Mouse (Mus musculus) limb, embryonic 11.5 days (tissue): ENCODE results near the gene Tnfaip2. TPM values are rescaled to one million over a fixed set of nuclear protein-coding genes. Genes with fewer than 3 reads are reported as not detected.

Experiments used
- ATAC-seq: fragments of 200-750 bp; cut with Nextera tagmentation; 2 replicates; pipeline ENCODE4 v1.8.0; 2017; ENCODE audit warnings: low read depth; ENCODE audit not compliant: insufficient number of reproducible peaks, low FRiP score, low TSS enrichment
- DNase-seq: peaks from one replicate; pipeline ENCODE4 v3.0.0-alpha.2; 2015; ENCODE audit warnings: low spot score
- H3K27ac ChIP-seq: fragments of 300-500 bp; sonication (generic); replicated peaks from 2 replicates; pipeline ENCODE4 v1.5.1; 2014; ENCODE audit warnings: low read depth, mild to moderate bottlenecking, low read length
- H3K27me3 ChIP-seq: fragments of 300-500 bp; sonication (generic); 2 replicates; pipeline ENCODE4 v1.6.1; 2014; ENCODE audit warnings: mild to moderate bottlenecking, low read length, mixed read lengths; ENCODE audit not compliant: control insufficient read depth, insufficient read depth
- H3K36me3 ChIP-seq: fragments of 300-500 bp; sonication (generic); 2 replicates; pipeline ENCODE4 v1.6.1; 2014; ENCODE audit warnings: mild to moderate bottlenecking, low read length, moderate library complexity, mixed read lengths; ENCODE audit not compliant: control insufficient read depth, insufficient read depth
- H3K4me1 ChIP-seq: fragments of 300-500 bp; sonication (generic); 2 replicates; pipeline ENCODE4 v1.6.1; 2014; ENCODE audit warnings: low read length, mixed read lengths; ENCODE audit not compliant: control insufficient read depth, insufficient read depth
- H3K4me2 ChIP-seq: fragments of 300-500 bp; sonication (generic); 2 replicates; pipeline ENCODE4 v1.6.1; 2014; ENCODE audit warnings: low read depth, mild to moderate bottlenecking, moderate library complexity; ENCODE audit not compliant: severe bottlenecking
- H3K4me3 ChIP-seq: fragments of 300-500 bp; sonication (generic); 2 replicates; pipeline ENCODE4 v1.5.1; 2014; ENCODE audit warnings: low read depth, low read length
- H3K9ac ChIP-seq: fragments of 300-500 bp; sonication (generic); 2 replicates; pipeline ENCODE4 v1.6.1; 2014; ENCODE audit warnings: mild to moderate bottlenecking, low read length
- H3K9me3 ChIP-seq: fragments of 300-500 bp; sonication (generic); 2 replicates; pipeline ENCODE4 v1.6.1; 2016; ENCODE audit warnings: low read length; ENCODE audit not compliant: control insufficient read depth
- WGBS: fragments of 180-500 bp; shearing (Covaris S2); extraction: QIAGEN DNeasy Blood & Tissue Kit; methylation state at CpG from one replicate; pipeline ENCODE4 v1.1.7; 2014; 5-methylcytosine and 5-hydroxymethylcytosine counted together
- polyA plus RNA-seq: library from polyadenylated mRNA; unstranded; fragments of >200 nt; fragmentation: Nextera tagmentation; extraction: Ambion mirVana; gene quantifications from 2 replicates; pipeline ENCODE4 v1.2.1, GENCODE M21; 2014

Tnfaip2 gene
- polyA plus RNA-seq, 1 experiment from 2014 or later = 3.1 TPM

DNA sequence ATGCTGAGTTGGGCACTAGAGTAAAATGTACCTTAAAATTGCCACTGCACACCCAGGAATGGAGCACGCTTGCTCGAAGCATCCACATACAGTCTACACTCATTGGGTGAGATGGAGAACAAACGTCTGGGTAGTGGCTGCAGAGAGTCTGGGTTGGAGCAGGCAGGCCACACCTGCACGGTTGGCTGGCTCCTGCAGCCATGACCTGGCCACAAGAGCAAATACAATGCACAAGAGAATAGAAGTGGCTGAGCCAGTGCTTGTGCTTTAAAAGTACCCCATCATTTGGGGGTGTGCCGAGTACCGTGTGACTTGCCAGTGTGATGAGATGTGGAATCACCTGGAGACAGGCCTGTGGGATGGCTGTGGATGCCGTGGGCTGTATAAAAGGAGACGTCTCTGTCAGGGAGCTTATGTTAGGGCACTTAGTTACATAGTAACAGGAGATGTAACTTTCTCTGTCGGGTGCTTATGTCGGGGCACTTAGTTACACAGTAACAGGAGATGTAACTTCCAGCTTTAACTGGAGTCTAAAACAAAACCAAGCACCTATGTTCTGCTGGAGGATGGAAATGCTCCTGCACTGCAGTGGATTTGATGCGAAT is 47.1 kb downstream of the Tnfaip2 start:
- Histone ChIP-seq H3K4me3 (no peak overlapping the region), H3K9me3 (no peaks in the 10 kb centered on the region), H3K4me2 (no peak overlapping the region), H3K9ac (no peak overlapping the region), H3K36me3 (no peaks in the 10 kb centered on the region), H3K27me3 (peaks cover 17% of the 10 kb centered on the region), H3K4me1 (peaks cover 9% of the 10 kb centered on the region; the same call in 1 of the 2 replicates), H3K27ac (no peak overlapping the region)
- ATAC-seq (no peak), DNase-seq (no peak)
- WGBS = 85% methylated on average over 11 of the region's 11 CpGs

DNA sequence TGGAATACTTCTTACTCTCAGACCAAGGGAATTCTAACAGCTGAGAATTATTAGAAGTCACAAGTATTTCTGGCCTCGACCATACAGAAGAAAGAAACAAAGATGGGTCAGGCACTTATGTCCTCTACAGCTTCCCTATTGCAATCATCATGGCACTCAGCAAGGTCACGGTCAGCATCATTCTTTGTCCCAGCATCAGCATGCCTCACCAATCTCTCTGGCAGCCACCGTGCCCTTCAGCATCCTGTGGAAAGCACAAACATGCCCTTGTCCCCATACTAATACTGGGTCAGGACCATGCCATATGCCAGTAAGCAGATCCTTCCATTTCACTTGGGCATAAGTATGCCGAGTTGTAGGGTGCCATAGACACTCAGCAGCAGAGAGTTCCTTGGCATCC is 52.7 kb downstream of the Tnfaip2 start:
- H3K9ac ChIP-seq = no peak overlapping the region
- ATAC-seq = no peak
- no peak for DNase-seq
- H3K4me1 ChIP-seq = no peaks in the 10 kb centered on the region
- no peaks in the 10 kb centered on the region for H3K9me3 ChIP-seq
- WGBS = 77% methylated on average over 4 of the region's 4 CpGs
- H3K27ac ChIP-seq = no peak overlapping the region
- H3K4me3 ChIP-seq = no peak overlapping the region
- H3K36me3 ChIP-seq = no peaks in the 10 kb centered on the region
- H3K4me2 ChIP-seq = no peak overlapping the region
- H3K27me3 ChIP-seq = no peaks in the 10 kb centered on the region

DNA sequence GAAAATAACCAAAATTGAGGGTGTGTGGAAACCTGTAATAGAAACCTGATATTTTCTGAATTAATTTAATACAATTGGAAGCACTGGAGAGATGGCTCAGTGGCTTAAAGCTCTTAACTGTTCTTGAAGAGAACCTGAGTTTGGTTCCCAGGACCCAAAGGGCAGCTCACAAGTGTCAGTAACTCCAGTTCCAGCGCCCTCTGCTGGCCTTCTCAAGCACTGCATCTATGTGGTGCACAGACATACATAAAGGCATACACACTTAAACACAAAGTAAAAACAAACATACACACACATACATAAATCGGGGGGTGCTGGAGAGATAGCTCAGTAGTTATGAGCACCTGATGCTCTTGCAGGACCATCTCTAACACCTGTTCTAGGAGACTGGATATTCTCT is 54.8 kb downstream of the Tnfaip2 start:
- Histone ChIP-seq H3K36me3 (no peaks in the 10 kb centered on the region), H3K9me3 (no peaks in the 10 kb centered on the region), H3K27me3 (no peaks in the 10 kb centered on the region), H3K4me1 (no peaks in the 10 kb centered on the region), H3K27ac (no peak overlapping the region), H3K9ac (no peak overlapping the region), H3K4me2 (no peak overlapping the region), H3K4me3 (no peak overlapping the region)
- ATAC-seq (no peak), DNase-seq (peak; percentile 42)
- 47% methylated on average over 2 of the region's 2 CpGs for WGBS

DNA sequence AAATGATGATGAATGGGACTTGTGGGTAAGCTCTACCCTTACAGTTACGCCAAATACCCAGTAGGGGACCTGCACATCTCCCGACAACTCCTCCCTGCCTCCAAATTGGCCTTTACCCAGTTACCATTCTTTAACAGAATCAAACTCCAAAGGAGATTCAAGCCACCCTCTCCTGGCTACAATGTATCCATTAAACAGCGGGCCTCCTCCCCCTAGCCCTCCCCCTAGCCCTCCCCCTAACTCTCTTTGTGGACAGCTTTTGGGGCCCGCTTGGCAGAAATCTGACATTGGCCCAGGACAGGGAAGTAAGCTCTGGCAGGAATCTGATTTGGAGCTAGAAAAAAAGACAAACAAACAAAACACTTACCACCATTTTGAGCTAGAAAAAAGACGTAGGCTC is 57.3 kb downstream of the Tnfaip2 start:
- no peak overlapping the region for H3K4me2 ChIP-seq
- 61% methylated on average over 5 of the region's 5 CpGs for WGBS
- H3K4me1 ChIP-seq = no peaks in the 10 kb centered on the region
- no peaks in the 10 kb centered on the region for H3K36me3 ChIP-seq
- DNase-seq (no peak), ATAC-seq (no peak)
- H3K4me3 ChIP-seq = no peak overlapping the region
- H3K9ac ChIP-seq = no peak overlapping the region
- no peaks in the 10 kb centered on the region for H3K27me3 ChIP-seq
- H3K27ac ChIP-seq = no peak overlapping the region
- no peaks in the 10 kb centered on the region for H3K9me3 ChIP-seq

DNA sequence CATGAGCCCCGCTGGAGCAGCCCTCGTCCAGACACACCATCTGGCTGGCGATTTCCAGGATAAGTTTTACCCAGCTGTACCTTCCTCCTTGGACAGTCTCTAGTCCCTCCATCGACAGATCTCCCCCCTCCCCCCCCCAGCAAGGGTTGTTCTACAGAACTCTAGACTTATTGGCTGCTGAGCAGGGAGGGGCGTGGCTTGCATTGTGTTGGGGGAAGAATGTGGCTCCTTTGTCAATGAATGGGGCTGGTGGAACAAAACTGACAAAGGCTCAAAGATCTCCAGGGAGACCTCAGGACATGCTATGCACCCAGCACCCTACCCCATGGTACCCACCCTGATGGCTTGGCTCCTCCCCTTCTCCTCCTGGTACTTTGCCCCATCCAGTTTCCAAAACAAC is 58.5 kb downstream of the Tnfaip2 start:
- Histone ChIP-seq H3K4me1 (no peaks in the 10 kb centered on the region), H3K4me3 (no peak overlapping the region), H3K4me2 (no peak overlapping the region), H3K27ac (no peak overlapping the region), H3K9me3 (no peaks in the 10 kb centered on the region), H3K36me3 (no peaks in the 10 kb centered on the region), H3K9ac (no peak overlapping the region), H3K27me3 (no peaks in the 10 kb centered on the region)
- ATAC-seq (0 out of 2 replicates have a peak, but pooled peaks have one; percentile 31), DNase-seq (no peak)
- 35% methylated on average over 5 of the region's 5 CpGs for WGBS

DNA sequence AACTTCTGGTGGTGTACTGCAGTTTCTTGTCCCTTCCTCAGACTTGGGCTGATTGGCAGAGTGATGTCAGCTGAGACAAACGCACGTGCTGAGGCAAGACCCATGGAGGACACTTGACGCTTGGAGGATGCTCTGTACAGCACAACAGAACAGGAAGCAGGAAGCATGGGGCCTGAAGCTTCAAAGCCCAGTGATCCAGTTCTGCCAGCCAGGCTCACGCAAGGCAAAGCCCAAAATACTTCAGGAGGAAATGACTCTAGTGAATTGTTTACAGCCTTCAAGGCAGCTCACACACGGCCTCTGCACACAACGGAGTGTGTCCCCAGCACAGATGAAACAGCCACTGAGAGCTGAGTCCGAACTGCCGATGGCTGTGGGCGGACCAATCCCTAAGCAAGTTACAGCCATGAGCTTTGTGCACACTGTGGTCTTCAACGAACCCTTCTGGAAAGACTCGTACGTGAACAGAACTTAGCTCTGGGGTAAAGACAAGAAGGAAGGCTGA is 60.8 kb downstream of the Tnfaip2 start:
- DNase-seq (no peak), ATAC-seq (no peak)
- Histone ChIP-seq H3K27me3 (no peaks in the 10 kb centered on the region), H3K4me2 (no peak overlapping the region), H3K27ac (no peak overlapping the region), H3K4me3 (no peak overlapping the region), H3K4me1 (no peaks in the 10 kb centered on the region), H3K36me3 (no peaks in the 10 kb centered on the region), H3K9me3 (no peaks in the 10 kb centered on the region), H3K9ac (no peak overlapping the region)
- 77% methylated on average over 12 of the region's 12 CpGs for WGBS

DNA sequence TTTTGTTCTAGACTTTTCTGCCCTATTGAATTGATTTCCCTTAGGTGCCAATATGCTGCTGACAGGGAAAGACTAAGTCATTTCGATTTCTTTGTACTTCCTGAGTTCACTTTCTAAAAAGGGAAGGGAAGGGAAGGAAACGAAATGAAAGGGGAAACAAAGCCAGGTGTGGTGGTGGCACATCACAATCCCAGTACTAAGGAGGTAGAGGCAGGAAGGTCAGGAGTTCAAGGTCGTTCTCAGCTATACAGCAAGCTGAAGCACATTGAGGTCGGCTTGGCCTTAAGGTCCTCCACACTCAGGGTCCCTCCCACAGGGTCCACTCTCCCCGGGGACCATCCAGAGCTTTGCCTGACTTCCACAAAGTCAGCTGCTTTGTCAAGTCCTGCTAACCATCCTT is 61.3 kb downstream of the Tnfaip2 start:
- no peaks in the 10 kb centered on the region for H3K36me3 ChIP-seq
- no peak overlapping the region for H3K9ac ChIP-seq
- no peak overlapping the region for H3K4me2 ChIP-seq
- H3K4me1 ChIP-seq = no peaks in the 10 kb centered on the region
- no peak overlapping the region for H3K4me3 ChIP-seq
- 66% methylated on average over 5 of the region's 5 CpGs for WGBS
- H3K27ac ChIP-seq = no peak overlapping the region
- no peak for ATAC-seq
- no peaks in the 10 kb centered on the region for H3K27me3 ChIP-seq
- no peak for DNase-seq
- H3K9me3 ChIP-seq = no peaks in the 10 kb centered on the region
